Mouse (Mus musculus) myocyte (in vitro differentiated cells): Measurements from ENCODE around the gene Rabl3.

Experiments
- MYOD1 ChIP-seq, 3 experiments: IDR thresholded peaks; one replicate each; pipeline ENCODE4 v1.6.1; 2011; ENCODE audit warnings: control low read depth in 2 of 3, low read depth in 2 of 3, mild to moderate bottlenecking in 2 of 3, moderate library complexity in 1 of 3; ENCODE audit not compliant: insufficient read length in 2 of 3, control insufficient read depth in 1 of 3
- POLR2A ChIP-seq: IDR thresholded peaks from one replicate; pipeline ENCODE4 v1.6.1; 2011; ENCODE audit warnings: low read depth, mild to moderate bottlenecking, control low read depth, moderate library complexity; ENCODE audit not compliant: insufficient read length
- TCF12 ChIP-seq: IDR thresholded peaks from one replicate; pipeline ENCODE4 v1.6.1; 2011; ENCODE audit warnings: mild to moderate bottlenecking, control low read depth; ENCODE audit not compliant: poor library complexity, insufficient read depth, severe bottlenecking
- USF1 ChIP-seq: IDR thresholded peaks from one replicate; pipeline ENCODE4 v1.6.1; 2011; ENCODE audit warnings: low read depth, mild to moderate bottlenecking, control low read depth, moderate library complexity

- TF ChIP-seq POLR2A (no peak), USF1 (no peak), MYOD1 (IDR thresholded peaks at IDR 0.05; ENCODE audit: control insufficient read depth in 1 of 3, insufficient read length in 2 of 3, low read depth in 2 of 3) (no peak), TCF12 (no peak)
These were observed 20.0 kb upstream of the Rabl3 start for GRCm38 (mm10) chr16:37519721-37520120.
